Mouse (Mus musculus): ENCODE measurements at regions not wholly inside any gene's neighbourhood (a gene's known extent, or its start where the extent isn't known, plus 50 kb on each side); places are given as distances from the start of the nearest gene placed in this dataset.

DNA sequence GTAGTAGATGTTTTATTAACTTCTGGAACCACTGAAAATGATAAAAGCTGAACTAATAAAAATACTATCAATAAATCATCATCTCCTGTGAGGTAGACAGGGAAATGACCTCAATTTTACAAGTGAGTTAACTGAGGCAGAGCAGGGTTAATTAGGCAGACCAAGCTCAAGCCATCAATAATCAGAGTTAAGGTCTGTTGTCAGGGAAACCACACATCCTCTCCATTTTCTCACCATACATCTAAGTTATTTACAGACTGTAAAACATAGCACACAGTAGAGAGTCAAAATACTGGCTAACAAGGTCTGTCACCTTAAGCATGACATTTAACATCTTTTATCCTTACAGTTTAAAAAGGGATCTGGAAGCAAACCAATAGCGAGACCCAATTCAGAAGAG is 1242.5 kb upstream of the Flrt2 start:
- intact Hi-C loops (cut with DNase I), result no loop called here
- no peak for DNase-seq

- DNase-seq, result no peak
- intact Hi-C loops (cut with DNase I), result no loop called here
Measured at GRCm38 (mm10) chr12:94468027-94468426, 1224.0 kb upstream of the Flrt2 start.

DNA sequence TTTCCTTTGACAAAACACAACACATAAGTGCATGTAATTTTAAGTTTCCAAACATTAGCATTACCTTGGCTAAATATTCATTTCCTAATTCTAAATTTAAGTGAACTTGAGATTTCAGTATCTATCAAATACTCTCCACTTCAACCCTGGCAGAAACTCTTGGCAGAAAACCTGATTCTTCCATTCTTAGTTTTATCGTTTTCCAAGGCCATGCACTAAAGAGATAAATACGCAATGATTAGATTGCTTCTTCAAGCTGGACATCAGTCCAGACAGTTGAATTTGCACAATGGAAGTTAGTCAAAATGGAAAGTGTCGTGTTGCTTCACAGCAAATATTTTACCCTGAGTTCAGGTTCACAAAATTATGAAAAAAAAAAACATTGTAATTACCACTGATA is 1223.4 kb upstream of the Flrt2 start:
- intact Hi-C loops (cut with DNase I), result no loop called here
- DNase-seq, result no peak

DNA sequence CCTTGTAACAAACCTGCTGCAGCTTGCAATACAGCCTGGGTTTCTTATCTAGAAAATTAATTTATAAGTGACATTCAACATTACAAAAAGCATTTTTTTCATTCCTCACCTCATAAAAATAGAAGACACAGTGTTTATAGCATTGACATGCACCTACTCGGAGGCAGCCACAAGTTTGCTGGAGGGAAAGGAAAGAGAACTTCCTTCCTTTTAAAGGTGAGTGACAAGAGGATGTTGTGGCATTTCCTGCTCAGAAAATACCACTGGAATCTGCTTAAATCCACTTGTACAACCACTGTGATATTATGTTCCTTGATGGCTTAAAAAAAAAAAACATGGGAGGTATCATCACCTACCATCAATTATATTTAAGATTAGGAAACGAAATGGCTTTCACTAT is 1222.2 kb upstream of the Flrt2 start:
- intact Hi-C loops (cut with DNase I), result no loop called here
- no peak for DNase-seq

DNA sequence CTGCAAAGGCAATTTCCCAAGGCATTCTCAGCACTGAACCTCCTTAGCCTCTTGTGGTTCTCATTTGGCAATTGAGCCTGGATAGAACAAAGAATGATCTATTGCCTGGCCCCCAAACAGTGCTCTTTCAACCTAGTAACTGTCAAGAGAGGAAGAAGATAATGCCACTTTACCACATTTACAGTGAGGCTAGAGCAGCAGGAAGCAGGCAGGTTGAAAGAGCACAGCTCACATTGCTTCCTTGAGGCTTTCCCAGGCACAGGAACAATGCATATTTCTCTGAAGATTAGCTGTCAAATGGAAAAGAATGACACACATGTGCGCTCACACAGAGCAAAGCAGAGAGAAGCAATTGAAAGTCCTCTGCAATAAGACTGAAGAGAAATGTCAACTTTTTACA is 1221.0 kb upstream of the Flrt2 start:
- DNase-seq, result no peak
- intact Hi-C loops (cut with DNase I), result no loop called here

GRCm38 (mm10) chr12:94488721-94489120 is 1203.3 kb upstream of the Flrt2 start:
- intact Hi-C loops (cut with DNase I), result loop anchor here (1.0 to 10.0 kb wide), 2 partner anchors 98 to 294 kb away; no protein-coding TSS in a partner anchor
- DNase-seq, result no peak

DNA sequence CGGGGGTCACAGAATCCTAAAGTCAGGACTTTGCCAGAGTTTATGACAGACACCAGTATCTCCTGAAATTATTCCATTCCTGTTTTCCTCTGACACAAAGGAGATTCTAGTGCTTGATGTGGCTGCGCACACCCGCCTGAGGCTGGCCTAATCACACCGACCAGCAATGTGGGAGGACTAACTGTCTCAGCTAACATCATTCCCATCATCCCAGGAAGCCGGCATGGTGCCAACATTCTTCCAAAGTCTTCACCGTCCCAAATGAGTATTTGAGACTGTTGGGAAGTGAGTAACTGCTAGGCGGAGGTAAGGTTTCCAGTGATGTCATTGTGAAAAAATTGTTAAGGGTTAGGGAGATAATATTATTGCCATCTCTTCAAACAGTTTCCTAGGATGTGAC is 1183.9 kb upstream of the Flrt2 start:
- intact Hi-C loops (cut with DNase I), result no loop called here
- DNase-seq, result peak in 1 of 2 experiments; percentile 18

DNA sequence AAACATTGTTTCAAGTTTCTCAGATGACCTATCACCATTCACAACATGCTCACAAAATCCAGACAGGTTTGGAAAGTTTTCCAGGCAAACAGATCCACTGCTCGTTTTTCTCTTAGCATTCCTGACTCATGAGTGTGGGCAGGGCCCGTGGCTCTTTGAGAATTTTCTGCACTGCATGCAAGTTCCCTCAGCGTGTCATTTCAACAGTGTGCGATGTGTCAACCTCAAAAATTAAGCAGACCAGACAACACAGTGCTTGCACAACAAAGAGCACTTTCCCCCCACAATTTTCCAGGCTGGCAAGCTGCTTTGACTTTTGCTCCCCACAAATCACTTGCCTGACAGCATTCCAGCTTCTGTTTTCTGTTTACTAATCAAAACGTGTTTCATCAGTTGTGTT is 1182.2 kb upstream of the Flrt2 start:
- no peak for DNase-seq
- intact Hi-C loops (cut with DNase I), result no loop called here

GRCm38 (mm10) chr12:94544706-94545105 is 1147.3 kb upstream of the Flrt2 start:
- intact Hi-C loops (cut with DNase I), result no loop called here
- no peak for DNase-seq

GRCm38 (mm10) chr12:94560374-94561194 is 1131.4 kb upstream of the Flrt2 start:
- no peak for DNase-seq
- intact Hi-C loops (cut with DNase I), result no loop called here

DNA sequence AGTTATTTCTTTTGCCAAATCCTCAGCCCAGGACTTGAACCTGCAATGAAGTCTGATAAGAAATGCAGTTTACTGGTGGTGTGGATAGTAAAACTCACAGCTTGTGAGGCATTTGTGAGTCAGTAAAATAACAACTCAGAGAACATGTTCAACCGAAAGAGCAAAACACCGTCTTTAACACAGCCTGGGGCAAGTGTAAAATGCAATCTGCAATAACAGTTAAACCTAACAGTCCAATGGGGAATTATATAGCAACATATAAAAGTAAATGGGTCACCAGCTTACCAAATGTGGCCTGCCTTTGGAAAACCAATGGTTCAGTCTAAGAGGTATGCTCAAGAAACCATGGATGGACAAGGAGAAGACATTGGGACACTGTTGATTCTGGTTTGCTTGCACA is 1117.0 kb upstream of the Flrt2 start:
- no peak for DNase-seq
- intact Hi-C loops (cut with DNase I), result no loop called here

- DNase-seq, result no peak
- intact Hi-C loops (cut with DNase I), result no loop called here
Measured at GRCm38 (mm10) chr12:94580345-94580744, 1111.7 kb upstream of the Flrt2 start.

DNA sequence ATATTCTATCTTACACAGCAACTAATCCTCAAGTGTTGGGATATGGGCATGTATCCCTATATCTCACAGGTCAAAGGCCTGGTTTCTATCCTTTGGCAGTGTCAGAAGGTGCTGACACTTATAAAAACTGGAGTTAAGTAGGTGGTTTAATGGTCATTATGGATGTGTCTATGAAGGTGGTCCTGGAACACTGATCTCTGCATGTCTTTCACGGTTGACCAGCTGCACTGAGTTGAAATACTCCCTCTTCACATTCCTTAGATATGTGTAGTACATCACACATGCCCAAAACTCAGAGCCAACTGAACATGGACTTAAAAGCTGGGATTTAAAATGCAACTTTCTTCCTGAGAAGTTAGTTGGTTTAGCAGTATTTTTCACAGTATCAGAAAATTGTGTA is 1107.7 kb upstream of the Flrt2 start:
- intact Hi-C loops (cut with DNase I), result no loop called here
- DNase-seq, result no peak

- DNase-seq, result no peak
Measured at GRCm38 (mm10) chr12:94587031-94587430, 1105.0 kb upstream of the Flrt2 start.

DNA sequence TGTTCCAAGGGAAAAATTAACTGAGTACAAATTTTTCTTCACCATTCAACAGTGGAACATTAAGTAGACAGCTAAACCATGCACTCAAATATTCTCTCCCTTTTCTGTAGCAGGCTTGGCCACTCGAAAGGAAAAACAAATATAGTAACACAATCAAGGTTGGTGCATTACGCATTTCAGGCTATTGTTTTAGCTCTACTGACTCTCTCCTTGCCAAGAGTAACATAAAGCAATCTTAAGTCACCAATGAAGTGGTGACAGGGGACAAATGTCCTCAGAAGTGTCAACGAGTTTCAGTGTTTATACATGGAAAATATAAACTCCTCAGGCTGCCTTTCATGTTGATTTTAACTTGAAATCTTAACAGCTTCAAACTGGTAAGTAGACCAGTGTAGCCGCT is 1103.4 kb upstream of the Flrt2 start:
- intact Hi-C loops (cut with DNase I), result loop anchor here (2.0 to 5.0 kb wide), 3 partner anchors 164 to 1104 kb away; partner anchors contain the start of gene Flrt2
- no peak for DNase-seq

More at GRCm38 (mm10) chr12:94587031-94587430, 1105.0 kb upstream of the Flrt2 start:
- intact Hi-C loops (cut with DNase I), result loop anchor here (5.0 kb wide), 2 partner anchors 395 to 1105 kb away; partner anchors contain the start of gene Flrt2

DNA sequence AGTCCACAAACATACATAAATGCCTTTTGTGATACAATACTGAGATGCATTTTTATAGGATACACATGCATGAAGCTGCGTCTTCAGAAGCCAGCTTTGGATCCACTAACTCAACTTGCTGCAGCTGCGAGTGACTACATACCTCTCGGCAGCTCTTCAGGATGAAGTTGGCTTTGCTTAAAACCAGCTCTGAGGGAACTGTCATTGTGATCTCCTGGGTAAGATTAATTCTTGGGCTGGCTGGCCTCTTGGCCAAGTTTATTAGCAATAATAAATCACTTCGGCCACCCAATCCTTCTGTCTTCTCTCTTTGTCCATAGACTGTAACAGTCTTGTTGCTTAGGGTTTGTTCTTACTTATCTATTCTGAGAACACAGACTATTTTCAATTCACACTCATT is 1103.0 kb upstream of the Flrt2 start:
- peak; percentile 1 to 4 for DNase-seq
- intact Hi-C loops (cut with DNase I), result loop anchor here (2.0 to 5.0 kb wide), 3 partner anchors 164 to 1103 kb away; partner anchors contain the start of gene Flrt2

DNA sequence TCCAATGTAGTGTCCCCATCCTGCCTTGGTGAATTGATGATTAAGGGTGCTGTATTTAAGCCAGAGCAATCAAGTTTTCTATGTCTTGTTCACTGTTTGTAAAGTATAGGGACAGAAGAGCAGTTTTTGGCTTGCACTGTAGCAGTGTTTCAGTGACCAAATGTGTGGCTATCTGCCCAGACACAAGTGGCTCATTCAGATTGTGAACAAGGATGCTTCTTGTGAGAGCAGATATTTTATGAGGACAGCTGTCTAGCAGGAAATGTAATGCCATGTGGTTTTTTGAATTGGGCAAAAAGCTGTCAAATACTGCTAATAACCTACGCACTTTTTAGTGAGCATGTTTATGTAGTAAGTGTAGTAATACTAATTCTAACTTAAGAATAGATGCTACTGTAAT is 1086.5 kb upstream of the Flrt2 start:
- DNase-seq, result peak in 1 of 2 experiments; percentile 4
- intact Hi-C loops (cut with DNase I), result no loop called here

- DNase-seq, result no peak
- intact Hi-C loops (cut with DNase I), result no loop called here
Measured at GRCm38 (mm10) chr12:94636555-94636954, 1055.5 kb upstream of the Flrt2 start.

GRCm38 (mm10) chr12:94640153-94640552 is 1051.9 kb upstream of the Flrt2 start:
- DNase-seq, result no peak
- intact Hi-C loops (cut with DNase I), result no loop called here

- no peak for DNase-seq
- intact Hi-C loops (cut with DNase I), result no loop called here
Measured at GRCm38 (mm10) chr12:94645302-94645701, 1046.7 kb upstream of the Flrt2 start.

DNA sequence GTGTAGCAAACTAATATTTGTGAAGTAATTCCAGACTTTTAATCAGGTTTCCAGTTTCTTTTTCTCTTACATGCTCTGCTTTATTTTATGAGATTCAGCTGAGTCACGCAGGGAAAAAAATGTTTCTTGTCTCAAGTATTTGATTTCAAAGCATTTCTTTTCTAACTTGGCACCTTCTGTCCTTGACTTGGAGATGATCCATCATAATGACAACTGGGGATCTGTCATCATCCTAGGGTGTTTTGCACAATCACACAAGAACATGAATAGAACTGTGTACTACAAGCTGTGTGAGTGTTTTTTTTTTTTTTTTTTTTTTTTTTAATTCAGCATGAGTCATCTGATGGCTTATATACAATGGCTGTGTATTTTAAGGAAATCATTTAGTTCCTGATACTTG is 1022.0 kb upstream of the Flrt2 start:
- DNase-seq, result no peak
- intact Hi-C loops (cut with DNase I), result no loop called here

DNA sequence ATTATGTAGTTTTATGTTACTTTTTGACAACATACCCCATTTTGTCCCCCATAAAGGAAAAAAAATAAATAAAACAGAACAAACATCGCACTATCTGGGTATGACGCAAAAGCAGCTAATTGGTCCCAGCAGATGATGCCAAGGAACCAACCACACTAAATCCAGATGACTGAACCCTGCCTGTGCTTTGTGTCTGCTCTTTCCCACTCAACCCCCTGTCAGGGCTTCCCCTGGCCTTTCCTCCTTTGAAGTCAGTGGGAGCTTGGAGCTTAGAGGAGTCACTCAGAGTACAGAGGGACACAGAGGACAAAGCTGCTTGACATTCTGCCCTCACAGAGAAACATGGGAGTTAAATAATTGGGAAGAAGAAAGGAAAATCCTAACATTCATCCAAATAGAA is 1017.1 kb upstream of the Flrt2 start:
- DNase-seq, result no peak
- intact Hi-C loops (cut with DNase I), result no loop called here

Data from heart, postnatal 36 days (tissue).